In genomic region chr11:78159557-78159956, GRCm38 (mm10) we compare ENCODE assay signal across 9 mouse cellular contexts. TPM values are rescaled to one million over a fixed set of nuclear protein-coding genes. Genes with fewer than 3 reads are reported as not detected.
DNase-seq lines count a peak whose midpoint lies in the region; ATAC-seq and TF ChIP-seq lines count a peak whose summit lies in the region.
"Had no signal": no experiment of that assay in that cellular context is flagged by ENCODE, and none has a peak within 500 bp of the region (broad histone marks: within the 10 kb centered on the region; RNA-seq: fewer than 3 reads in every experiment).

No protein-coding gene starts in this region.

- ATAC-seq in hindbrain, embryonic 12.5 days (ENCODE audit: low FRiP score) = no peak
- ATAC-seq in hindbrain, postnatal 0 days = no peak
- ATAC-seq in lung, embryonic 14.5 days (ENCODE audit: insufficient read depth) = no peak
- no peak for ATAC-seq in lung, postnatal 0 days
- ATAC-seq in CD4-positive, CD25-positive, alpha-beta regulatory T cell, adult 4 months = no peak

- no peak overlapping the region for H3K9ac ChIP-seq in hindbrain, embryonic 12.5 days
- no peak overlapping the region for H3K9ac ChIP-seq in hindbrain, postnatal 0 days (replicated peaks; ENCODE audit: low read length)
- H3K9ac ChIP-seq in lung, embryonic 14.5 days = no peak overlapping the region
- H3K9ac ChIP-seq in lung, postnatal 0 days (replicated peaks; ENCODE audit: low read depth) = no peak overlapping the region

- H3K36me3 ChIP-seq in hindbrain, embryonic 12.5 days = peaks cover 78% of the 10 kb centered on the region
- peaks cover 48% of the 10 kb centered on the region for H3K36me3 ChIP-seq in hindbrain, postnatal 0 days (ENCODE audit: insufficient read depth, low read length)
- H3K36me3 ChIP-seq in lung, embryonic 14.5 days (ENCODE audit: insufficient read depth) = peaks cover 83% of the 10 kb centered on the region
- H3K36me3 ChIP-seq in lung, postnatal 0 days (ENCODE audit: insufficient read depth, low read length) = 0 out of 2 replicates have a peak, but pooled peaks cover 4% of the 10 kb centered on the region
- H3K36me3 ChIP-seq in limb, embryonic 10.5 days = peaks cover 98% of the 10 kb centered on the region

- 79% methylated on average over 7 of the region's 7 CpGs for WGBS in hindbrain, embryonic 12.5 days
- 78% methylated on average over 7 of the region's 7 CpGs for WGBS in hindbrain, postnatal 0 days
- 57% methylated on average over 7 of the region's 7 CpGs for WGBS in lung, embryonic 14.5 days
- 44% methylated on average over 7 of the region's 7 CpGs for WGBS in lung, postnatal 0 days
- 82% methylated on average over 7 of the region's 7 CpGs for WGBS in limb, embryonic 10.5 days

- no peak overlapping the region for H3K4me2 ChIP-seq in hindbrain, embryonic 12.5 days (replicated peaks)
- no peak overlapping the region for H3K4me2 ChIP-seq in hindbrain, postnatal 0 days (ENCODE audit: low read depth, low read length)
- no peak overlapping the region for H3K4me2 ChIP-seq in lung, embryonic 14.5 days
- H3K4me2 ChIP-seq in lung, postnatal 0 days (replicated peaks; ENCODE audit: low read depth, low read length) = no peak overlapping the region

- H3K4me3 ChIP-seq in hindbrain, embryonic 12.5 days = no peak overlapping the region
- H3K4me3 ChIP-seq in hindbrain, postnatal 0 days (ENCODE audit: low read length) = no peak overlapping the region
- no peak overlapping the region for H3K4me3 ChIP-seq in lung, embryonic 14.5 days (ENCODE audit: low read depth, low read length)
- no peak overlapping the region for H3K4me3 ChIP-seq in lung, postnatal 0 days (ENCODE audit: low read depth, low read length)
- H3K4me3 ChIP-seq in limb, embryonic 10.5 days = peak overlapping the region; percentile 0; the same call in 1 of the 2 replicates

- no peak for DNase-seq in hindbrain, postnatal 0 days (ENCODE audit: low spot score)
- DNase-seq in lung, embryonic 14.5 days = no peak
- DNase-seq in lung, postnatal 0 days (ENCODE audit: low spot score) = no peak
- DNase-seq in R1 (ENCODE audit: low read depth, low spot score) = peak; percentile 34
- DNase-seq in limb, embryonic 10.5 days (ENCODE audit: low spot score) = no peak
- DNase-seq in spleen, adult 18-20 months = no peak

- TF ChIP-seq CTCF in hindbrain, postnatal 0 days (IDR thresholded peaks at IDR 0.05; ENCODE audit: low read depth) = no peak
- no peak for TF ChIP-seq CTCF in lung, embryonic 14.5 days (IDR thresholded peaks at IDR 0.05; ENCODE audit: low read depth)
- no peak for TF ChIP-seq CTCF in lung, postnatal 0 days (IDR thresholded peaks at IDR 0.05)

- peak overlapping the region; percentile 4; the same call in 1 of the 2 replicates for H3K27ac ChIP-seq in hindbrain, embryonic 12.5 days
- H3K27ac ChIP-seq in hindbrain, postnatal 0 days = no peak overlapping the region
- H3K27ac ChIP-seq in lung, embryonic 14.5 days (ENCODE audit: low read depth) = peak overlapping the region; percentile 8; the same call in 1 of the 2 replicates
- H3K27ac ChIP-seq in lung, postnatal 0 days (ENCODE audit: low read length) = no peak overlapping the region
- H3K27ac ChIP-seq in limb, embryonic 10.5 days = no peak overlapping the region

- no peak for TF ChIP-seq EP300 in lung, postnatal 0 days (IDR thresholded peaks at IDR 0.05)

- H3K4me1 ChIP-seq in hindbrain, embryonic 12.5 days = peaks cover 30% of the 10 kb centered on the region
- peaks cover 14% of the 10 kb centered on the region for H3K4me1 ChIP-seq in hindbrain, postnatal 0 days (ENCODE audit: insufficient read depth, low read length)
- peaks cover 6% of the 10 kb centered on the region; the same call in 1 of the 2 replicates for H3K4me1 ChIP-seq in lung, embryonic 14.5 days (ENCODE audit: insufficient read depth)
- H3K4me1 ChIP-seq in lung, postnatal 0 days (ENCODE audit: insufficient read depth, low read depth, low read length) = peaks cover 14% of the 10 kb centered on the region; the same call in 1 of the 2 replicates
- H3K4me1 ChIP-seq in limb, embryonic 10.5 days = peaks cover 35% of the 10 kb centered on the region

- H3K9me3 ChIP-seq in hindbrain, embryonic 12.5 days (replicated peaks) = no peaks in the 10 kb centered on the region
- no peaks in the 10 kb centered on the region for H3K9me3 ChIP-seq in hindbrain, postnatal 0 days (ENCODE audit: low read length)
- no peaks in the 10 kb centered on the region for H3K9me3 ChIP-seq in lung, embryonic 14.5 days (ENCODE audit: low read depth, low read length)
- no peaks in the 10 kb centered on the region for H3K9me3 ChIP-seq in lung, postnatal 0 days (ENCODE audit: low read length)
- no peaks in the 10 kb centered on the region for H3K9me3 ChIP-seq in limb, embryonic 10.5 days (replicated peaks)

- H3K27me3 ChIP-seq in hindbrain, embryonic 12.5 days = no peaks in the 10 kb centered on the region
- no peaks in the 10 kb centered on the region for H3K27me3 ChIP-seq in hindbrain, postnatal 0 days (ENCODE audit: insufficient read depth, low read length)
- no peaks in the 10 kb centered on the region for H3K27me3 ChIP-seq in lung, embryonic 14.5 days (ENCODE audit: insufficient read depth, low read length)
- no peaks in the 10 kb centered on the region for H3K27me3 ChIP-seq in lung, postnatal 0 days (replicated peaks; ENCODE audit: insufficient read depth, low read length)
- no peaks in the 10 kb centered on the region for H3K27me3 ChIP-seq in limb, embryonic 10.5 days (ENCODE audit: low read depth, poor library complexity, severe bottlenecking)

RNA-seq across cellular contexts. Expression of gene Traf4, which starts 5.8 kb away (rescaled TPM):
- 149 and 152 TPM in 2 replicates for polyA plus RNA-seq in hindbrain, embryonic 12.5 days (2016; fragmentation: Nextera tagmentation; extraction: Ambion mirVana)
- 124 and 130 TPM in 2 replicates for total RNA-seq in hindbrain, postnatal 0 days (2014; rRNA removed)
- 79.5 and 88.7 TPM in 2 replicates for polyA plus RNA-seq in hindbrain, postnatal 0 days (2015; fragmentation: Nextera tagmentation; extraction: Ambion mirVana)
- 73.8 and 75.6 TPM in 2 replicates for polyA plus RNA-seq in lung, embryonic 14.5 days (2014; fragmentation: Nextera tagmentation; extraction: Ambion mirVana)
- polyA plus RNA-seq in lung, postnatal 0 days (2015; fragmentation: Nextera tagmentation; extraction: Ambion mirVana) = 33.0 and 33.9 TPM in 2 replicates
- polyA plus RNA-seq in limb, embryonic 10.5 days (2016; fragmentation: Nextera tagmentation; extraction: Ambion mirVana) = 178 and 181 TPM in 2 replicates
- polyA plus RNA-seq in CD4-positive, CD25-positive, alpha-beta regulatory T cell, adult 4 months (2017; shearing (Covaris generic)) = 1 to 10 TPM; 3.3 to 6.7 TPM

RNA-seq across cellular contexts. Expression of gene Nek8, which starts 16.9 kb away (rescaled TPM):
- polyA plus RNA-seq in hindbrain, embryonic 12.5 days (2016; fragmentation: Nextera tagmentation; extraction: Ambion mirVana) = 10.7 and 12.9 TPM in 2 replicates
- total RNA-seq in hindbrain, postnatal 0 days (2014; rRNA removed) = 7.6 and 11.8 TPM in 2 replicates
- 7.3 and 7.7 TPM in 2 replicates for polyA plus RNA-seq in hindbrain, postnatal 0 days (2015; fragmentation: Nextera tagmentation; extraction: Ambion mirVana)
- polyA plus RNA-seq in lung, embryonic 14.5 days (2014; fragmentation: Nextera tagmentation; extraction: Ambion mirVana) = 15.3 and 17.2 TPM in 2 replicates
- polyA plus RNA-seq in lung, postnatal 0 days (2015; fragmentation: Nextera tagmentation; extraction: Ambion mirVana) = 11.7 and 14.4 TPM in 2 replicates
- polyA plus RNA-seq in limb, embryonic 10.5 days (2016; fragmentation: Nextera tagmentation; extraction: Ambion mirVana) = 17.3 and 19.9 TPM in 2 replicates
- polyA plus RNA-seq in CD4-positive, CD25-positive, alpha-beta regulatory T cell, adult 4 months (2017; shearing (Covaris generic)) = 10 to 100 TPM; 10.4 to 12.2 TPM

RNA-seq across cellular contexts. Expression of gene Tlcd1, which starts 17.0 kb away (rescaled TPM):
- 9.4 and 10.2 TPM in 2 replicates for polyA plus RNA-seq in hindbrain, embryonic 12.5 days (2016; fragmentation: Nextera tagmentation; extraction: Ambion mirVana)
- 37.5 and 46.1 TPM in 2 replicates for total RNA-seq in hindbrain, postnatal 0 days (2014; rRNA removed)
- 36.8 and 42.6 TPM in 2 replicates for polyA plus RNA-seq in hindbrain, postnatal 0 days (2015; fragmentation: Nextera tagmentation; extraction: Ambion mirVana)
- polyA plus RNA-seq in lung, embryonic 14.5 days (2014; fragmentation: Nextera tagmentation; extraction: Ambion mirVana) = 19.2 and 21.6 TPM in 2 replicates
- 18.2 and 20.0 TPM in 2 replicates for polyA plus RNA-seq in lung, postnatal 0 days (2015; fragmentation: Nextera tagmentation; extraction: Ambion mirVana)
- polyA plus RNA-seq in limb, embryonic 10.5 days (2016; fragmentation: Nextera tagmentation; extraction: Ambion mirVana) = 10.0 and 13.1 TPM in 2 replicates
- 1 to 10 TPM; 2.9 to 3.6 TPM for polyA plus RNA-seq in CD4-positive, CD25-positive, alpha-beta regulatory T cell, adult 4 months (2017; shearing (Covaris generic))

RNA-seq across cellular contexts. Expression of gene Rpl23a, which starts 23.8 kb away (rescaled TPM):
- polyA plus RNA-seq in hindbrain, embryonic 12.5 days (2016; fragmentation: Nextera tagmentation; extraction: Ambion mirVana) = 894 and 983 TPM in 2 replicates
- 418 and 469 TPM in 2 replicates for total RNA-seq in hindbrain, postnatal 0 days (2014; rRNA removed)
- polyA plus RNA-seq in hindbrain, postnatal 0 days (2015; fragmentation: Nextera tagmentation; extraction: Ambion mirVana) = 906 and 915 TPM in 2 replicates
- 1,638 and 1,710 TPM in 2 replicates for polyA plus RNA-seq in lung, embryonic 14.5 days (2014; fragmentation: Nextera tagmentation; extraction: Ambion mirVana)
- 991 and 1,079 TPM in 2 replicates for polyA plus RNA-seq in lung, postnatal 0 days (2015; fragmentation: Nextera tagmentation; extraction: Ambion mirVana)
- polyA plus RNA-seq in limb, embryonic 10.5 days (2016; fragmentation: Nextera tagmentation; extraction: Ambion mirVana) = 1,157 and 1,293 TPM in 2 replicates
- 1,000 to 10,000 TPM; 3,408 to 3,991 TPM for polyA plus RNA-seq in CD4-positive, CD25-positive, alpha-beta regulatory T cell, adult 4 months (2017; shearing (Covaris generic))

RNA-seq across cellular contexts. Expression of gene Rab34, which starts 28.7 kb away (rescaled TPM):
- 75.2 and 81.0 TPM in 2 replicates for polyA plus RNA-seq in hindbrain, embryonic 12.5 days (2016; fragmentation: Nextera tagmentation; extraction: Ambion mirVana)
- total RNA-seq in hindbrain, postnatal 0 days (2014; rRNA removed) = 85.6 and 96.4 TPM in 2 replicates
- 63.5 and 76.2 TPM in 2 replicates for polyA plus RNA-seq in hindbrain, postnatal 0 days (2015; fragmentation: Nextera tagmentation; extraction: Ambion mirVana)
- 140 TPM in 2 replicates for polyA plus RNA-seq in lung, embryonic 14.5 days (2014; fragmentation: Nextera tagmentation; extraction: Ambion mirVana)
- polyA plus RNA-seq in lung, postnatal 0 days (2015; fragmentation: Nextera tagmentation; extraction: Ambion mirVana) = 103 and 104 TPM in 2 replicates
- polyA plus RNA-seq in limb, embryonic 10.5 days (2016; fragmentation: Nextera tagmentation; extraction: Ambion mirVana) = 139 and 141 TPM in 2 replicates
- polyA plus RNA-seq in CD4-positive, CD25-positive, alpha-beta regulatory T cell, adult 4 months (2017; shearing (Covaris generic)) = not detected
- total RNA-seq: monocyte, adult 5-6 weeks had no signal

Comparison
In these comparisons a context has a peak if more than half of its experiments do, and no peak if none do; other contexts are left out.
1. H3K27ac ChIP-seq: peak in hindbrain, embryonic 12.5 days (single experiment) and lung, embryonic 14.5 days (single experiment); none in hindbrain, postnatal 0 days (single experiment), lung, postnatal 0 days (single experiment) and limb, embryonic 10.5 days (single experiment).